Mouse (Mus musculus) cerebellum, adult 2 months (tissue): ENCODE measurements around the gene Gp1ba.

ENCODE experiments used
- CTCF ChIP-seq: fragments of 200-500 bp; IDR thresholded peaks from 2 replicates; pipeline ENCODE4 v1.5.1; 2011; ENCODE audit warnings: low read depth, mild to moderate bottlenecking, control low read depth, low read length, moderate library complexity, borderline replicate concordance; ENCODE audit not compliant: insufficient read depth
- POLR2A ChIP-seq: fragments of 200-500 bp; IDR thresholded peaks from 2 replicates; pipeline ENCODE4 v1.6.1; 2011; ENCODE audit warnings: low read length, control low read depth, borderline replicate concordance; ENCODE audit not compliant: insufficient read depth

DNA sequence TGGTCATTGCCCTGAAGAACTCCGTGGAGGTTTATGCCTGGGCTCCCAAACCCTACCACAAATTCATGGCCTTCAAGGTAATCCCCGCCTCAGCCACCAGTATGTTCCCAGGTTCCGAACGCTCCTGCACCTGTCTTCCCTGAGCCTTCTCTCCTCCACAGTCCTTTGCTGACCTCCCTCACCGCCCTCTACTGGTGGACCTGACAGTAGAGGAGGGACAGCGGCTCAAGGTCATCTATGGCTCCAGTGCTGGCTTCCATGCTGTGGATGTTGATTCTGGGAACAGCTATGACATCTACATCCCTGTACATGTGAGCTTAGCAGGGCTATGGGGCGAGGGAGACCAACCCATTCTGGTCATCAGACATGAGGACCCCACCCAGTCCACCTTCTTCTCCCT is 26.4 kb upstream of the Gp1ba start:
- TF ChIP-seq CTCF (no peak), POLR2A (no peak)
